Mouse (Mus musculus) MEL (cell line): Measurements from ENCODE around the gene Rergl.

ENCODE experiments used
- CTCF ChIP-seq, 3 experiments: IDR thresholded peaks in 2 of 3; conservative IDR thresholded peaks in 1 of 3; 2 replicates each; pipeline ENCODE4 v1.5.1; 2011 to 2012; ENCODE audit warnings: low read length in 3 of 3, low read depth in 2 of 3, mild to moderate bottlenecking in 2 of 3, improper control_type of control experiment in 1 of 3, inconsistent platforms in 1 of 3, mixed read lengths in 1 of 3, moderate library complexity in 1 of 3; ENCODE audit not compliant: control insufficient read depth in 1 of 3, insufficient read depth in 1 of 3, poor library complexity in 1 of 3, severe bottlenecking in 1 of 3
- MAX ChIP-seq: IDR thresholded peaks from 2 replicates; pipeline ENCODE4 v1.6.1; 2011; ENCODE audit warnings: low read length, improper control_type of control experiment
- MEF2A ChIP-seq: IDR thresholded peaks from 2 replicates; pipeline ENCODE4 v1.6.1; 2014; ENCODE audit warnings: low read depth, mild to moderate bottlenecking, inconsistent platforms, low read length, improper control_type of control experiment; ENCODE audit not compliant: poor library complexity, insufficient replicate concordance, severe bottlenecking; ENCODE audit errors: extremely low read depth
- POLR2A ChIP-seq, 2 experiments: IDR thresholded peaks; 2 replicates each; pipeline ENCODE4 v1.6.1; 2011 to 2012; ENCODE audit warnings: low read length in 2 of 2, mild to moderate bottlenecking in 2 of 2, control low read depth in 1 of 2, improper control_type of control experiment in 1 of 2, low read depth in 1 of 2, moderate library complexity in 1 of 2; ENCODE audit not compliant: control insufficient read depth in 1 of 2, insufficient read depth in 1 of 2, poor library complexity in 1 of 2
- ZKSCAN1 ChIP-seq: IDR thresholded peaks from 2 replicates; pipeline ENCODE4 v1.6.1; 2012; ENCODE audit warnings: low read depth, mild to moderate bottlenecking, inconsistent platforms, low read length, improper control_type of control experiment, moderate library complexity

DNA sequence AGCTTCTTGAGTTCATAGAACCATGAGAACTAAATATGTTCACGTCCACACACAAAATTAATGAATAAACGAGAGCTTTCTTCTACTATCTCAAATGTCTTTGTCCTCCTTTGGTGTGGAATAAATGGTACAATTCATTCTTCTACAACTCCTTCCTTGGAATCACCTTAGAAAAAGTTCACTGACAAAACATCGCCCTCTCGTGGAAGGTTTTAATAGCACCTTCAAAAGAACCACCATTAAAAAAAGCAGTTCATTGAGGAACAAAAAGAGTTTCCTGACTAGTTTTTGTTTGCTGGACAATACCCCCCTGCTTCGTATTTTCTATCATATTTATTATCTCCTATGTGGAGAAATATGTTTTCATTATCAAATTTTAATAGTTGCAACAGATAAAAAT is 40.7 kb downstream of the Rergl start:
- TF ChIP-seq ZKSCAN1: no peak
- TF ChIP-seq CTCF (IDR thresholded peaks at IDR 0.05 in 2 of 3, conservative IDR thresholded peaks at IDR 0.05 in 1 of 3; ENCODE audit: control insufficient read depth in 1 of 3, insufficient read depth in 1 of 3, low read depth in 2 of 3, low read length in 3 of 3, poor library complexity in 1 of 3, severe bottlenecking in 1 of 3): no peak; a peak in 1 of 6 replicates
- TF ChIP-seq MAX: no peak
- no peak for TF ChIP-seq MEF2A
- TF ChIP-seq POLR2A (IDR thresholded peaks at IDR 0.05; ENCODE audit: control insufficient read depth in 1 of 2, insufficient read depth in 1 of 2, low read depth in 1 of 2, low read length in 2 of 2, poor library complexity in 1 of 2): no peak
